Mouse (Mus musculus): ENCODE measurements around the gene Tpra1. TPM values are rescaled to one million over a fixed set of nuclear protein-coding genes. Genes with fewer than 3 reads are reported as not detected.

Gene Tpra1
- polyA plus RNA-seq, 1 experiment from 2014 or later: 44.8 TPM

- no peak for DNase-seq (ENCODE audit: low spot score)
- peaks cover 28% of the 10 kb centered on the region for H3K4me1 ChIP-seq (ENCODE audit: control insufficient read depth, insufficient read depth, low read length)
- no peak overlapping the region for H3K9ac ChIP-seq (ENCODE audit: low read length)
These were observed 24.8 kb downstream of the Tpra1 start for GRCm38 (mm10) chr6:88926870-88927269.

GRCm38 (mm10) chr6:88927595-88927994 is 25.5 kb downstream of the Tpra1 start:
- Histone ChIP-seq H3K36me3 (ENCODE audit: control insufficient read depth, insufficient read depth, low read length) (no peaks in the 10 kb centered on the region), H3K4me3 (ENCODE audit: low read depth, low read length) (no peak overlapping the region), H3K27ac (ENCODE audit: low read depth, low read length) (no peak overlapping the region; the same call in 1 of the 2 replicates), H3K9ac (ENCODE audit: low read length) (no peak overlapping the region), H3K4me2 (ENCODE audit: low read depth) (no peak overlapping the region), H3K27me3 (ENCODE audit: control insufficient read depth, insufficient read depth, low read length) (no peaks in the 10 kb centered on the region), H3K4me1 (ENCODE audit: control insufficient read depth, insufficient read depth, low read length) (peaks cover 28% of the 10 kb centered on the region), H3K9me3 (ENCODE audit: control insufficient read depth, low read length) (no peaks in the 10 kb centered on the region)
- whole genome bisulfite sequencing: 7% methylated on average over 2 of the region's 2 CpGs
- ATAC-seq (ENCODE audit: insufficient read depth, low FRiP score, low TSS enrichment): 0 out of 2 replicates have a peak, but pooled peaks have one; percentile 11
- DNase-seq (ENCODE audit: low spot score): peak; percentile 82

More at GRCm38 (mm10) chr6:88926870-88927269, 24.8 kb downstream of the Tpra1 start:
- Histone ChIP-seq H3K27me3 (ENCODE audit: control insufficient read depth, insufficient read depth, low read length) (no peaks in the 10 kb centered on the region), H3K4me3 (ENCODE audit: low read depth, low read length) (no peak overlapping the region), H3K4me2 (ENCODE audit: low read depth) (no peak overlapping the region), H3K9me3 (ENCODE audit: control insufficient read depth, low read length) (no peaks in the 10 kb centered on the region), H3K36me3 (ENCODE audit: control insufficient read depth, insufficient read depth, low read length) (no peaks in the 10 kb centered on the region), H3K27ac (ENCODE audit: low read depth, low read length) (peak overlapping the region; percentile 75)
- ATAC-seq (ENCODE audit: insufficient read depth, low FRiP score, low TSS enrichment): no peak
- WGBS: 39% methylated on average over 3 of the region's 3 CpGs

DNA sequence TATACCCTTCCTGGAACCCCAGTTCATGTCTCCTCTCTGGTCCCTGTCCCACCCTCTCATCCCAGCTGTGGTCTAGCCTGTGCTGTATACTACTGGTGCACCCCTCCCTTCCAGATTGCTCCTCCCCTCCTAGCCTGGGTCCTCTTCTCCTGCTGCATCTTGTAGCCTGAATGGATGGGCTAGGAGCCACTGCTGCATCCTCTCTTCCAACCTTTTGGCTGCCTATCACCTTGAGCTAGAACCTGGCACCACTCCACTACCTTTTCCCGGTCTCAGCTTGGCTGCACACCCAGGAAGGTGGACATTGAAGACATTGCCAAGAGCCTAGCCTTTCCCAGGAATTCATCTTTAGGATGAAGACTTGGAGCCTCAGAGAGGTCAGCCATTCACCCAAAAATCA is 26.0 kb downstream of the Tpra1 start:
- Histone ChIP-seq H3K27ac (ENCODE audit: low read depth, low read length) (no peak overlapping the region), H3K9ac (ENCODE audit: low read length) (no peak overlapping the region), H3K9me3 (ENCODE audit: control insufficient read depth, low read length) (no peaks in the 10 kb centered on the region), H3K4me1 (ENCODE audit: control insufficient read depth, insufficient read depth, low read length) (peaks cover 28% of the 10 kb centered on the region), H3K27me3 (ENCODE audit: control insufficient read depth, insufficient read depth, low read length) (no peaks in the 10 kb centered on the region), H3K4me3 (ENCODE audit: low read depth, low read length) (no peak overlapping the region), H3K4me2 (ENCODE audit: low read depth) (no peak overlapping the region), H3K36me3 (ENCODE audit: control insufficient read depth, insufficient read depth, low read length) (no peaks in the 10 kb centered on the region)
- ATAC-seq (ENCODE audit: insufficient read depth, low FRiP score, low TSS enrichment) (no peak), DNase-seq (ENCODE audit: low spot score) (no peak)
- 95% methylated on average over 1 of the region's 1 CpGs for WGBS

GRCm38 (mm10) chr6:88928576-88928975 is 26.5 kb downstream of the Tpra1 start:
- no peak overlapping the region for H3K4me3 ChIP-seq (ENCODE audit: low read depth, low read length)
- H3K9ac ChIP-seq (ENCODE audit: low read length): no peak overlapping the region
- H3K9me3 ChIP-seq (ENCODE audit: control insufficient read depth, low read length): no peaks in the 10 kb centered on the region
- no peak overlapping the region for H3K4me2 ChIP-seq (ENCODE audit: low read depth)
- H3K27ac ChIP-seq (ENCODE audit: low read depth, low read length): no peak overlapping the region; the same call in 1 of the 2 replicates
- no peak for DNase-seq (ENCODE audit: low spot score)
- 85% methylated on average over 5 of the region's 5 CpGs for WGBS
- H3K4me1 ChIP-seq (ENCODE audit: control insufficient read depth, insufficient read depth, low read length): peaks cover 28% of the 10 kb centered on the region
- no peak for ATAC-seq (ENCODE audit: insufficient read depth, low FRiP score, low TSS enrichment)
- H3K36me3 ChIP-seq (ENCODE audit: control insufficient read depth, insufficient read depth, low read length): no peaks in the 10 kb centered on the region
- H3K27me3 ChIP-seq (ENCODE audit: control insufficient read depth, insufficient read depth, low read length): no peaks in the 10 kb centered on the region

DNA sequence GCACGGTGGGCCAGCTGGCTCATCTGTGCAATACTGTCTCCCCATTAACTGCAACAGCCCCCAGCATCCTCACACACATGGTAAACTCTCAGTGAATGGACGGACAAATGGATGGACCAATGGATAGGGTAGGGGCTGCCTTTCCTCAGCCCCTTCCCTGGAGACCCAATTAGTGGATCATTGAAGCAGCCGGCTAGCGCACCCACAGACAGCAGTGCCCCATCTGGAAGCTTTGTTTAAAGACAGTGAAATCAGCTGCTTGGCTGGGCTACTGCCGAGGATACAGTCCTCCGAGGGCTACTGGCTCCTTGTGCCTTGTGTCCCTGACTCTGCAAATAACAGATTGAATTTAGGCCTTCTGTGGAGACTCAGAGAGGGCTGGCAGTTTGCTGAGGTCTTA is 27.4 kb downstream of the Tpra1 start:
- no peak for ATAC-seq (ENCODE audit: insufficient read depth, low FRiP score, low TSS enrichment)

GRCm38 (mm10) chr6:88930049-88930448 is 28.0 kb downstream of the Tpra1 start:
- no peak for DNase-seq (ENCODE audit: low spot score)
- Histone ChIP-seq H3K27me3 (ENCODE audit: control insufficient read depth, insufficient read depth, low read length) (no peaks in the 10 kb centered on the region), H3K4me1 (ENCODE audit: control insufficient read depth, insufficient read depth, low read length) (peaks cover 19% of the 10 kb centered on the region), H3K4me3 (ENCODE audit: low read depth, low read length) (no peak overlapping the region), H3K36me3 (ENCODE audit: control insufficient read depth, insufficient read depth, low read length) (no peaks in the 10 kb centered on the region), H3K4me2 (ENCODE audit: low read depth) (no peak overlapping the region), H3K9ac (ENCODE audit: low read length) (peak overlapping the region; percentile 39), H3K27ac (ENCODE audit: low read depth, low read length) (peak overlapping the region; percentile 87), H3K9me3 (ENCODE audit: control insufficient read depth, low read length) (no peaks in the 10 kb centered on the region)
- WGBS: 52% methylated on average over 7 of the region's 7 CpGs
- no peak for ATAC-seq (ENCODE audit: insufficient read depth, low FRiP score, low TSS enrichment)

More for the DNA sequence above, 27.4 kb downstream of the Tpra1 start:
- H3K27me3 ChIP-seq (ENCODE audit: control insufficient read depth, insufficient read depth, low read length): no peaks in the 10 kb centered on the region
- peaks cover 23% of the 10 kb centered on the region for H3K4me1 ChIP-seq (ENCODE audit: control insufficient read depth, insufficient read depth, low read length)
- H3K4me2 ChIP-seq (ENCODE audit: low read depth): no peak overlapping the region
- peak; percentile 55 for DNase-seq (ENCODE audit: low spot score)
- peak overlapping the region; percentile 39; the same call in 1 of the 2 replicates for H3K9ac ChIP-seq (ENCODE audit: low read length)
- no peak overlapping the region for H3K4me3 ChIP-seq (ENCODE audit: low read depth, low read length)
- H3K27ac ChIP-seq (ENCODE audit: low read depth, low read length): peak overlapping the region; percentile 87
- no peaks in the 10 kb centered on the region for H3K9me3 ChIP-seq (ENCODE audit: control insufficient read depth, low read length)
- WGBS: 36% methylated on average over 6 of the region's 6 CpGs
- no peaks in the 10 kb centered on the region for H3K36me3 ChIP-seq (ENCODE audit: control insufficient read depth, insufficient read depth, low read length)

DNA sequence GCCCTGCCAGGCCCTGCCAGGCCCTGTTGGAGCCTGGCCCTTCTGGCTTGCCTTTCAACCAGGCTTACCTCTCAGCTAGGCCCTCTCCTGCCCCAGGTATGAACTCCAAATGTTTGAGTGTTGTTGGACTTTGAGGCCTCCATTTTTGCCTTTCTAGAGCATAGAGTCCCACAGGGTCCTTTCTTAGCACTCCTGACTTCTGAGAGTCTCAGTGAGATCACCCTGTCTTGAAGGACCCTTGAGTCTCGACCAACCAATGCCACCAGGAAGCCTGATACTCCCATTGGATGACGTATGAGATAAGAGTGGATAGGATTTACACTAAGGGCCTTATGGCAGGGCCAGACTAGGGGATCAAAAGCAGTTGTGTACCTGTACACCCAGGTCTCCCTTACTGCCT is 29.4 kb downstream of the Tpra1 start:
- DNase-seq (ENCODE audit: low spot score): no peak
- Histone ChIP-seq H3K36me3 (ENCODE audit: control insufficient read depth, insufficient read depth, low read length) (no peaks in the 10 kb centered on the region), H3K4me1 (ENCODE audit: control insufficient read depth, insufficient read depth, low read length) (peaks cover 7% of the 10 kb centered on the region), H3K27me3 (ENCODE audit: control insufficient read depth, insufficient read depth, low read length) (no peaks in the 10 kb centered on the region), H3K9me3 (ENCODE audit: control insufficient read depth, low read length) (no peaks in the 10 kb centered on the region), H3K4me3 (ENCODE audit: low read depth, low read length) (no peak overlapping the region), H3K4me2 (ENCODE audit: low read depth) (no peak overlapping the region), H3K9ac (ENCODE audit: low read length) (no peak overlapping the region), H3K27ac (ENCODE audit: low read depth, low read length) (no peak overlapping the region)
- 84% methylated on average over 2 of the region's 2 CpGs for WGBS
- ATAC-seq (ENCODE audit: insufficient read depth, low FRiP score, low TSS enrichment): no peak

- Histone ChIP-seq H3K9ac (ENCODE audit: low read length) (no peak overlapping the region), H3K9me3 (ENCODE audit: control insufficient read depth, low read length) (no peaks in the 10 kb centered on the region), H3K4me2 (ENCODE audit: low read depth) (no peak overlapping the region), H3K27me3 (ENCODE audit: control insufficient read depth, insufficient read depth, low read length) (no peaks in the 10 kb centered on the region), H3K27ac (ENCODE audit: low read depth, low read length) (no peak overlapping the region), H3K4me3 (ENCODE audit: low read depth, low read length) (no peak overlapping the region), H3K4me1 (ENCODE audit: control insufficient read depth, insufficient read depth, low read length) (peaks cover 24% of the 10 kb centered on the region), H3K36me3 (ENCODE audit: control insufficient read depth, insufficient read depth, low read length) (no peaks in the 10 kb centered on the region)
- no peak for ATAC-seq (ENCODE audit: insufficient read depth, low FRiP score, low TSS enrichment)
- WGBS: 63% methylated on average over 4 of the region's 4 CpGs
- DNase-seq (ENCODE audit: low spot score): no peak
These were observed 32.1 kb downstream of the Tpra1 start for GRCm38 (mm10) chr6:88934132-88934531.

GRCm38 (mm10) chr6:88934816-88935215 is 32.8 kb downstream of the Tpra1 start:
- 14% methylated on average over 4 of the region's 4 CpGs for WGBS
- no peak overlapping the region for H3K4me3 ChIP-seq (ENCODE audit: low read depth, low read length)
- peaks cover 30% of the 10 kb centered on the region for H3K4me1 ChIP-seq (ENCODE audit: control insufficient read depth, insufficient read depth, low read length)
- H3K27me3 ChIP-seq (ENCODE audit: control insufficient read depth, insufficient read depth, low read length): no peaks in the 10 kb centered on the region
- H3K4me2 ChIP-seq (ENCODE audit: low read depth): no peak overlapping the region
- no peaks in the 10 kb centered on the region for H3K9me3 ChIP-seq (ENCODE audit: control insufficient read depth, low read length)
- H3K36me3 ChIP-seq (ENCODE audit: control insufficient read depth, insufficient read depth, low read length): no peaks in the 10 kb centered on the region
- no peak for ATAC-seq (ENCODE audit: insufficient read depth, low FRiP score, low TSS enrichment)
- H3K9ac ChIP-seq (ENCODE audit: low read length): no peak overlapping the region
- H3K27ac ChIP-seq (ENCODE audit: low read depth, low read length): no peak overlapping the region
- DNase-seq (ENCODE audit: low spot score): no peak

All from neural tube, embryonic 11.5 days (tissue).